Mouse (Mus musculus) midbrain, embryonic 11.5 days (tissue): Measurements from ENCODE around the gene Olfr1371. TPM values are rescaled to one million over a fixed set of nuclear protein-coding genes. Genes with fewer than 3 reads are reported as not detected.
A peak's percentile ranks its signal among the peaks of the same experiment; 100 is the strongest.
"Not testable (repeated sequence)": the region's sequence is repeated elsewhere in the genome, so short reads cannot be mapped to it uniquely, and the experiment has no call there.

Experiments used
- ATAC-seq: fragments of 200-750 bp; cut with Nextera tagmentation; 2 replicates; pipeline ENCODE4 v1.8.0; 2017; ENCODE audit warnings: moderate TSS enrichment, moderate library complexity; ENCODE audit not compliant: low FRiP score
- DNase-seq: peaks from one replicate; pipeline ENCODE4 v3.0.0; 2015; ENCODE audit warnings: low spot score; ENCODE audit errors: missing footprints
- H3K27ac ChIP-seq: fragments of 300-500 bp; sonication (generic); 2 replicates; pipeline ENCODE4 v1.5.1; 2014; ENCODE audit warnings: low read depth, low read length
- H3K27me3 ChIP-seq: fragments of 300-500 bp; sonication (generic); 2 replicates; pipeline ENCODE4 v1.6.1; 2014; ENCODE audit warnings: mild to moderate bottlenecking, low read length, moderate library complexity, mixed read lengths; ENCODE audit not compliant: control insufficient read depth, insufficient read depth
- H3K36me3 ChIP-seq: fragments of 300-500 bp; sonication (generic); 2 replicates; pipeline ENCODE4 v1.6.1; 2014; ENCODE audit warnings: mild to moderate bottlenecking, low read length, moderate library complexity, mixed read lengths; ENCODE audit not compliant: control insufficient read depth, insufficient read depth
- H3K4me1 ChIP-seq: fragments of 300-500 bp; sonication (generic); 2 replicates; pipeline ENCODE4 v1.6.1; 2014; ENCODE audit warnings: low read length; ENCODE audit not compliant: control insufficient read depth, insufficient read depth
- H3K4me2 ChIP-seq: fragments of 300-500 bp; sonication (generic); 2 replicates; pipeline ENCODE4 v1.6.1; 2014; ENCODE audit warnings: mild to moderate bottlenecking, moderate library complexity
- H3K4me3 ChIP-seq: fragments of 300-500 bp; sonication (generic); 2 replicates; pipeline ENCODE4 v1.5.1; 2014; ENCODE audit warnings: low read depth, low read length
- H3K9ac ChIP-seq: fragments of 300-500 bp; sonication (generic); 2 replicates; pipeline ENCODE4 v1.6.1; 2014; ENCODE audit warnings: low read length
- H3K9me3 ChIP-seq: fragments of 300-500 bp; sonication (generic); 2 replicates; pipeline ENCODE4 v1.6.1; 2016; ENCODE audit warnings: low read length; ENCODE audit not compliant: control insufficient read depth
- WGBS: fragments of 180-500 bp; shearing (Covaris S2); extraction: QIAGEN DNeasy Blood & Tissue Kit; methylation state at CpG from one replicate; pipeline ENCODE4 v1.1.7; 2014; 5-methylcytosine and 5-hydroxymethylcytosine counted together
- polyA plus RNA-seq: library from polyadenylated mRNA; unstranded; fragments of >200 nt; fragmentation: Nextera tagmentation; extraction: Ambion mirVana; gene quantifications from 2 replicates; pipeline ENCODE4 v1.2.1, GENCODE M21; 2014

The Olfr1371 gene
- polyA plus RNA-seq, 1 experiment from 2014 or later = not detected

GRCm38 (mm10) chr11:52228722-52229448, 15.1 kb upstream of the Olfr1371 start:
- WGBS = 86% methylated on average over 7 of the region's 7 CpGs
- Histone ChIP-seq H3K27me3 (no peaks in the 10 kb centered on the region), H3K36me3 (no peaks in the 10 kb centered on the region), H3K9me3 (no peaks in the 10 kb centered on the region), H3K4me1 (peaks cover 15% of the 10 kb centered on the region), H3K4me2 (no peak overlapping the region), H3K9ac (no peak overlapping the region), H3K27ac (no peak overlapping the region), H3K4me3 (no peak overlapping the region)
- ATAC-seq (no peak), DNase-seq (no peak)

GRCm38 (mm10) chr11:52227466-52228226, 13.9 kb upstream of the Olfr1371 start:
- H3K9me3 ChIP-seq = no peaks in the 10 kb centered on the region
- H3K36me3 ChIP-seq = no peaks in the 10 kb centered on the region
- no peaks in the 10 kb centered on the region for H3K27me3 ChIP-seq
- H3K27ac ChIP-seq = no peak overlapping the region
- no peak overlapping the region for H3K4me2 ChIP-seq
- H3K4me3 ChIP-seq = no peak overlapping the region
- no peak for DNase-seq
- peaks cover 4% of the 10 kb centered on the region for H3K4me1 ChIP-seq
- no peak for ATAC-seq
- WGBS = 84% methylated on average over 13 of the region's 13 CpGs
- no peak overlapping the region for H3K9ac ChIP-seq

- Histone ChIP-seq H3K27ac (no peak overlapping the region), H3K4me3 (no peak overlapping the region), H3K9me3 (no peaks in the 10 kb centered on the region), H3K36me3 (no peaks in the 10 kb centered on the region), H3K4me1 (peaks cover 4% of the 10 kb centered on the region; the same call in 1 of the 2 replicates), H3K4me2 (no peak overlapping the region), H3K9ac (no peak overlapping the region), H3K27me3 (no peaks in the 10 kb centered on the region)
- WGBS = 79% methylated on average over 3 of the region's 3 CpGs
- no peak for DNase-seq
- ATAC-seq = no peak
These were observed 13.3 kb upstream of the Olfr1371 start for GRCm38 (mm10) chr11:52227053-52227452.

- WGBS = 68% methylated on average over 3 of the region's 3 CpGs
- Histone ChIP-seq H3K36me3 (no peaks in the 10 kb centered on the region), H3K4me1 (peaks cover 3% of the 10 kb centered on the region; the same call in 1 of the 2 replicates), H3K9ac (no peak overlapping the region), H3K4me2 (no peak overlapping the region), H3K4me3 (no peak overlapping the region), H3K27me3 (no peaks in the 10 kb centered on the region), H3K27ac (no peak overlapping the region), H3K9me3 (no peaks in the 10 kb centered on the region)
- ATAC-seq (no peak), DNase-seq (no peak)
These were observed 12.3 kb upstream of the Olfr1371 start for GRCm38 (mm10) chr11:52225986-52226599.

- Histone ChIP-seq H3K9ac (no peak overlapping the region), H3K9me3 (no peaks in the 10 kb centered on the region), H3K4me3 (no peak overlapping the region), H3K27ac (no peak overlapping the region), H3K4me1 (no peaks in the 10 kb centered on the region), H3K27me3 (no peaks in the 10 kb centered on the region), H3K36me3 (no peaks in the 10 kb centered on the region), H3K4me2 (no peak overlapping the region)
- WGBS = 17% methylated on average over 19 of the region's 19 CpGs
- ATAC-seq = no peak
- DNase-seq = no peak
These were observed 10.3 kb upstream of the Olfr1371 start for GRCm38 (mm10) chr11:52223968-52224682.

- H3K36me3 ChIP-seq = no peaks in the 10 kb centered on the region
- DNase-seq = no peak
- no peak overlapping the region for H3K9ac ChIP-seq
- H3K4me1 ChIP-seq = no peaks in the 10 kb centered on the region
- H3K4me2 ChIP-seq = no peak overlapping the region
- 75% methylated on average over 6 of the region's 6 CpGs for WGBS
- H3K9me3 ChIP-seq = no peaks in the 10 kb centered on the region
- H3K27me3 ChIP-seq = no peaks in the 10 kb centered on the region
- H3K27ac ChIP-seq = no peak overlapping the region
- no peak for ATAC-seq
- H3K4me3 ChIP-seq = no peak overlapping the region
These were observed 9.1 kb upstream of the Olfr1371 start for GRCm38 (mm10) chr11:52222891-52223290.

- H3K36me3 ChIP-seq, H3K4me2 ChIP-seq, H3K4me3 ChIP-seq, H3K27me3 ChIP-seq, ATAC-seq, DNase-seq, H3K4me1 ChIP-seq, H3K9me3 ChIP-seq, H3K27ac ChIP-seq, H3K9ac ChIP-seq: not testable (repeated sequence)
- 96% methylated on average over 6 of the region's 6 CpGs for WGBS
These were observed 8.1 kb upstream of the Olfr1371 start for GRCm38 (mm10) chr11:52221921-52222320.

- no peaks in the 10 kb centered on the region for H3K4me1 ChIP-seq
- H3K36me3 ChIP-seq = no peaks in the 10 kb centered on the region
- peak; percentile 55; the same call in 1 of the 2 replicates for ATAC-seq
- no peaks in the 10 kb centered on the region for H3K9me3 ChIP-seq
- no peaks in the 10 kb centered on the region for H3K27me3 ChIP-seq
- H3K9ac ChIP-seq = 0 out of 2 replicates have a peak overlapping the region, but pooled peaks have one; percentile 33
- WGBS = 3% methylated on average over 4 of the region's 4 CpGs
- DNase-seq = peak; percentile 97
- no peak overlapping the region for H3K4me2 ChIP-seq
- no peak overlapping the region for H3K27ac ChIP-seq
- H3K4me3 ChIP-seq = no peak overlapping the region
These were observed 6.5 kb upstream of the Olfr1371 start for GRCm38 (mm10) chr11:52220282-52220681.
